In genomic region chr1:133366951-133367605, GRCm38 (mm10) we compare ENCODE assay signal across 19 mouse cellular contexts. TPM values are rescaled to one million over a fixed set of nuclear protein-coding genes. Genes with fewer than 3 reads are reported as not detected.
DNase-seq lines count a peak whose midpoint lies in the region; ATAC-seq lines count a peak whose summit lies in the region.
"Had no signal": no experiment of that assay in that cellular context is flagged by ENCODE, and none has a peak within 500 bp of the region (broad histone marks: within the 10 kb centered on the region; RNA-seq: fewer than 3 reads in every experiment).

No protein-coding gene starts in this region.

- H3K4me1 ChIP-seq in hindbrain, embryonic 13.5 days (replicated peaks) = peaks cover 33% of the 10 kb centered on the region
- H3K4me1 ChIP-seq in hindbrain, embryonic 14.5 days (replicated peaks; ENCODE audit: control insufficient read depth, insufficient read depth, low read length) = peaks cover 26% of the 10 kb centered on the region
- peaks cover 64% of the 10 kb centered on the region for H3K4me1 ChIP-seq in embryonic facial prominence, embryonic 10.5 days
- H3K4me1 ChIP-seq in liver, embryonic 16.5 days (ENCODE audit: control insufficient read depth, low read depth, low read length) = peaks cover 16% of the 10 kb centered on the region

- DNase-seq in hindbrain, embryonic 14.5 days (ENCODE audit: low spot score) = no peak
- DNase-seq in right cerebral cortex, adult 2 months (ENCODE audit: low spot score in 2 of 2) = peak; percentile 29 to 44
- DNase-seq in right cerebral cortex, postnatal 4 days = no peak
- peak; percentile 27 for DNase-seq in embryonic facial prominence, embryonic 10.5 days (ENCODE audit: low spot score)
- DNase-seq: cerebellum, adult 9-10 months; kidney, adult 8-10 months; kidney, postnatal 4 days; thymus, adult 2 months had no signal

- WGBS in hindbrain, embryonic 13.5 days = 48% methylated on average over 10 of the region's 10 CpGs
- 49% methylated on average over 10 of the region's 10 CpGs for WGBS in hindbrain, embryonic 14.5 days
- WGBS in embryonic facial prominence, embryonic 10.5 days = 38% methylated on average over 10 of the region's 10 CpGs
- WGBS in liver, embryonic 16.5 days (ENCODE audit: insufficient replicate concordance) = 33% methylated on average over 10 of the region's 10 CpGs

- H3K9me3 ChIP-seq in hindbrain, embryonic 13.5 days = no peaks in the 10 kb centered on the region
- no peaks in the 10 kb centered on the region for H3K9me3 ChIP-seq in hindbrain, embryonic 14.5 days (ENCODE audit: control insufficient read depth, low read length)
- no peaks in the 10 kb centered on the region for H3K9me3 ChIP-seq in embryonic facial prominence, embryonic 10.5 days
- H3K9me3 ChIP-seq in liver, embryonic 16.5 days (replicated peaks; ENCODE audit: control insufficient read depth, low read length) = no peaks in the 10 kb centered on the region
- H3K9me3 ChIP-seq: heart, embryonic 15.5 days had no signal

- no peak for ATAC-seq in hindbrain, embryonic 13.5 days (ENCODE audit: low FRiP score)
- no peak for ATAC-seq in hindbrain, embryonic 14.5 days (ENCODE audit: low FRiP score)
- ATAC-seq in liver, embryonic 16.5 days (ENCODE audit: low read depth) = no peak; the same call in 1 of the 2 replicates
- ATAC-seq in erythroid progenitor cell, adult 5-6 weeks (replicated peaks; ENCODE audit: low FRiP score, poor library complexity, severe bottlenecking) = no peak
- ATAC-seq: hindbrain, embryonic 16.5 days had no signal

- 0 out of 2 replicates have a peak overlapping the region, but pooled peaks have one; percentile 30 for H3K27ac ChIP-seq in hindbrain, embryonic 13.5 days
- H3K27ac ChIP-seq in hindbrain, embryonic 14.5 days = no peak overlapping the region; the same call in 1 of the 2 replicates
- peak overlapping the region; percentile 77 for H3K27ac ChIP-seq in embryonic facial prominence, embryonic 10.5 days (replicated peaks)
- peak overlapping the region; percentile 22 for H3K27ac ChIP-seq in liver, embryonic 16.5 days (ENCODE audit: low read length)
- H3K27ac ChIP-seq: heart, embryonic 15.5 days had no signal

- H3K4me2 ChIP-seq in hindbrain, embryonic 13.5 days = no peak overlapping the region
- no peak overlapping the region for H3K4me2 ChIP-seq in hindbrain, embryonic 14.5 days (replicated peaks)
- no peak overlapping the region for H3K4me2 ChIP-seq in liver, embryonic 16.5 days (ENCODE audit: low read depth, low read length)

- H3K4me3 ChIP-seq in hindbrain, embryonic 13.5 days = no peak overlapping the region
- no peak overlapping the region for H3K4me3 ChIP-seq in hindbrain, embryonic 14.5 days (replicated peaks; ENCODE audit: low read length)
- H3K4me3 ChIP-seq in embryonic facial prominence, embryonic 10.5 days = peak overlapping the region; percentile 23; the same call in 1 of the 2 replicates
- no peak overlapping the region for H3K4me3 ChIP-seq in liver, embryonic 16.5 days (ENCODE audit: low read depth, low read length)
- H3K4me3 ChIP-seq: heart, embryonic 15.5 days had no signal

- peaks cover 37% of the 10 kb centered on the region for H3K27me3 ChIP-seq in hindbrain, embryonic 13.5 days
- peaks cover 15% of the 10 kb centered on the region for H3K27me3 ChIP-seq in hindbrain, embryonic 14.5 days (ENCODE audit: control insufficient read depth, insufficient read depth, low read length)
- peaks cover 61% of the 10 kb centered on the region for H3K27me3 ChIP-seq in embryonic facial prominence, embryonic 10.5 days (replicated peaks; ENCODE audit: low read depth, poor library complexity, severe bottlenecking)
- peaks cover 21% of the 10 kb centered on the region for H3K27me3 ChIP-seq in liver, embryonic 16.5 days (ENCODE audit: control insufficient read depth, insufficient read depth, low read depth, low read length)

- H3K9ac ChIP-seq in hindbrain, embryonic 13.5 days = no peak overlapping the region
- no peak overlapping the region for H3K9ac ChIP-seq in hindbrain, embryonic 14.5 days
- no peak overlapping the region for H3K9ac ChIP-seq in liver, embryonic 16.5 days (ENCODE audit: low read depth, low read length)
- H3K9ac ChIP-seq: heart, embryonic 15.5 days had no signal

- no peaks in the 10 kb centered on the region for H3K36me3 ChIP-seq in hindbrain, embryonic 13.5 days
- no peaks in the 10 kb centered on the region for H3K36me3 ChIP-seq in hindbrain, embryonic 14.5 days (replicated peaks; ENCODE audit: control insufficient read depth, insufficient read depth)
- no peaks in the 10 kb centered on the region for H3K36me3 ChIP-seq in embryonic facial prominence, embryonic 10.5 days (replicated peaks)
- H3K36me3 ChIP-seq in liver, embryonic 16.5 days (ENCODE audit: control insufficient read depth, insufficient read depth) = no peaks in the 10 kb centered on the region
- H3K36me3 ChIP-seq: heart, embryonic 15.5 days had no signal

RNA-seq across cellular contexts. Expression of gene Etnk2, which starts 3.7 kb away (rescaled TPM):
- polyA plus RNA-seq in hindbrain, embryonic 13.5 days (2015; fragmentation: Nextera tagmentation; extraction: Ambion mirVana) = 9.9 and 10.3 TPM in 2 replicates
- 20.3 TPM in 2 replicates for polyA plus RNA-seq in hindbrain, embryonic 14.5 days (2014; fragmentation: Nextera tagmentation; extraction: Ambion mirVana)
- 2.6 and 3.3 TPM in 2 replicates for polyA plus RNA-seq in embryonic facial prominence, embryonic 10.5 days (2016; fragmentation: Nextera tagmentation; extraction: Ambion mirVana)
- 15.5 and 20.3 TPM in 2 replicates for polyA plus RNA-seq in liver, embryonic 16.5 days (2015; fragmentation: Nextera tagmentation; extraction: Ambion mirVana)
- total RNA-seq in erythroid progenitor cell, adult 5-6 weeks (2015; ENCODE audit: low replicate concordance) = not detected in 2 replicates
- not detected in 2 replicates for total RNA-seq in erythroid progenitor cell, adult 5-6 weeks (2017; ENCODE audit: low replicate concordance)

RNA-seq across cellular contexts. Expression of gene Ren1, which starts 16.8 kb away (rescaled TPM):
- 3.7 and 4.2 TPM in 2 replicates for polyA plus RNA-seq in hindbrain, embryonic 13.5 days (2015; fragmentation: Nextera tagmentation; extraction: Ambion mirVana)
- polyA plus RNA-seq in hindbrain, embryonic 14.5 days (2014; fragmentation: Nextera tagmentation; extraction: Ambion mirVana) = 7.3 and 11.1 TPM in 2 replicates
- 0.13 TPM in 1 of 2 replicates, not detected in the other for polyA plus RNA-seq in embryonic facial prominence, embryonic 10.5 days (2016; fragmentation: Nextera tagmentation; extraction: Ambion mirVana)
- 0.56 and 0.72 TPM in 2 replicates for polyA plus RNA-seq in liver, embryonic 16.5 days (2015; fragmentation: Nextera tagmentation; extraction: Ambion mirVana)
- not detected in 2 replicates for total RNA-seq in erythroid progenitor cell, adult 5-6 weeks (2015; ENCODE audit: low replicate concordance)
- total RNA-seq in erythroid progenitor cell, adult 5-6 weeks (2017; ENCODE audit: low replicate concordance) = not detected in 2 replicates
- polyA plus RNA-seq: frontal cortex, adult 2 months had no signal

RNA-seq across cellular contexts. Expression of gene Kiss1, which starts 45.4 kb away (rescaled TPM):
- polyA plus RNA-seq in hindbrain, embryonic 13.5 days (2015; fragmentation: Nextera tagmentation; extraction: Ambion mirVana) = 0.38 TPM in 1 of 2 replicates, not detected in the other
- polyA plus RNA-seq in hindbrain, embryonic 14.5 days (2014; fragmentation: Nextera tagmentation; extraction: Ambion mirVana) = not detected in 2 replicates
- polyA plus RNA-seq in embryonic facial prominence, embryonic 10.5 days (2016; fragmentation: Nextera tagmentation; extraction: Ambion mirVana) = not detected in 2 replicates
- not detected in 2 replicates for polyA plus RNA-seq in liver, embryonic 16.5 days (2015; fragmentation: Nextera tagmentation; extraction: Ambion mirVana)
- total RNA-seq in erythroid progenitor cell, adult 5-6 weeks (2015; ENCODE audit: low replicate concordance) = not detected in 2 replicates
- total RNA-seq in erythroid progenitor cell, adult 5-6 weeks (2017; ENCODE audit: low replicate concordance) = not detected in 2 replicates
- total RNA-seq: adrenal gland, adult 2 months; MEL had no signal
- polyA plus RNA-seq: adrenal gland, adult 2 months; gonadal fat pad, adult 2 months; heart, embryonic 15.5 days; hindbrain, embryonic 16.5 days; limb, embryonic 14.5 days; neural tube, embryonic 14.5 days; thymus, adult 2 months had no signal

RNA-seq across cellular contexts. Expression of gene Sox13, which starts 57.1 kb away (rescaled TPM):
- polyA plus RNA-seq in hindbrain, embryonic 13.5 days (2015; fragmentation: Nextera tagmentation; extraction: Ambion mirVana) = 7.9 and 8.0 TPM in 2 replicates
- 5.8 and 6.0 TPM in 2 replicates for polyA plus RNA-seq in hindbrain, embryonic 14.5 days (2014; fragmentation: Nextera tagmentation; extraction: Ambion mirVana)
- 12.1 and 18.1 TPM in 2 replicates for polyA plus RNA-seq in embryonic facial prominence, embryonic 10.5 days (2016; fragmentation: Nextera tagmentation; extraction: Ambion mirVana)
- 1.4 and 1.7 TPM in 2 replicates for polyA plus RNA-seq in liver, embryonic 16.5 days (2015; fragmentation: Nextera tagmentation; extraction: Ambion mirVana)
- 1.4 and 3.4 TPM in 2 replicates for total RNA-seq in erythroid progenitor cell, adult 5-6 weeks (2015; ENCODE audit: low replicate concordance)
- not detected in 2 replicates for total RNA-seq in erythroid progenitor cell, adult 5-6 weeks (2017; ENCODE audit: low replicate concordance)
- total RNA-seq: MEL had no signal

RNA-seq across cellular contexts. Expression of gene Golt1a, which starts 57.5 kb away (rescaled TPM):
- polyA plus RNA-seq in hindbrain, embryonic 13.5 days (2015; fragmentation: Nextera tagmentation; extraction: Ambion mirVana) = 0.10 TPM in 1 of 2 replicates, not detected in the other
- polyA plus RNA-seq in hindbrain, embryonic 14.5 days (2014; fragmentation: Nextera tagmentation; extraction: Ambion mirVana) = not detected in 2 replicates
- polyA plus RNA-seq in embryonic facial prominence, embryonic 10.5 days (2016; fragmentation: Nextera tagmentation; extraction: Ambion mirVana) = not detected in 2 replicates
- 7.8 and 10.2 TPM in 2 replicates for polyA plus RNA-seq in liver, embryonic 16.5 days (2015; fragmentation: Nextera tagmentation; extraction: Ambion mirVana)
- not detected in 2 replicates for total RNA-seq in erythroid progenitor cell, adult 5-6 weeks (2015; ENCODE audit: low replicate concordance)
- total RNA-seq in erythroid progenitor cell, adult 5-6 weeks (2017; ENCODE audit: low replicate concordance) = not detected in 2 replicates
- total RNA-seq: MEL had no signal
- polyA plus RNA-seq: adrenal gland, adult 2 months; heart, embryonic 15.5 days; hindbrain, embryonic 16.5 days; limb, embryonic 14.5 days; neural tube, embryonic 14.5 days had no signal

Comparison
In these comparisons a context has a peak if more than half of its experiments do, and no peak if none do; other contexts are left out.
1. DNase-seq: peak in right cerebral cortex, adult 2 months (2 of 2) and embryonic facial prominence, embryonic 10.5 days (single experiment); none in hindbrain, embryonic 14.5 days (single experiment) and right cerebral cortex, postnatal 4 days (single experiment).